Mouse (Mus musculus): ENCODE measurements around the gene Ppara. TPM values are rescaled to one million over a fixed set of nuclear protein-coding genes. Genes with fewer than 3 reads are reported as not detected.

The Ppara gene
- polyA plus RNA-seq, 3 experiments from 2014 or later = not detected

- no peak for ATAC-seq
These were observed 4.8 kb upstream of the Ppara start for GRCm38 (mm10) chr15:85730027-85730426.

- no peak for ATAC-seq
These were observed 2.7 kb upstream of the Ppara start for GRCm38 (mm10) chr15:85731885-85732603.

GRCm38 (mm10) chr15:85732604-85732968, 2.2 kb upstream of the Ppara start:
- ATAC-seq = no peak

- no peak for ATAC-seq
These were observed 1.1 kb upstream of the Ppara start for GRCm38 (mm10) chr15:85733686-85734085.

- ATAC-seq = no peak
These were observed 635 bp upstream of the Ppara start for GRCm38 (mm10) chr15:85734148-85734547.

GRCm38 (mm10) chr15:85735063-85735835, 466 bp downstream of the Ppara start:
- ATAC-seq = peak; percentile 77

- no peak for ATAC-seq
These were observed 1.0 kb downstream of the Ppara start for GRCm38 (mm10) chr15:85735836-85736190.

- no peak for ATAC-seq
These were observed 1.7 kb downstream of the Ppara start for GRCm38 (mm10) chr15:85736506-85736905.

- no peak for ATAC-seq
These were observed 3.6 kb downstream of the Ppara start for GRCm38 (mm10) chr15:85738416-85738815.

- no peak for ATAC-seq
These were observed 4.2 kb downstream of the Ppara start for GRCm38 (mm10) chr15:85738939-85739338.

GRCm38 (mm10) chr15:85742608-85743007, 7.8 kb downstream of the Ppara start:
- ATAC-seq = no peak

GRCm38 (mm10) chr15:85743946-85744345, 9.2 kb downstream of the Ppara start:
- no peak for ATAC-seq

- no peak for ATAC-seq
These were observed 11.4 kb downstream of the Ppara start for GRCm38 (mm10) chr15:85746178-85746577.

GRCm38 (mm10) chr15:85746671-85747070, 11.9 kb downstream of the Ppara start:
- no peak for ATAC-seq

- no peak for ATAC-seq
These were observed 13.2 kb downstream of the Ppara start for GRCm38 (mm10) chr15:85747951-85748350.

GRCm38 (mm10) chr15:85748466-85748865, 13.7 kb downstream of the Ppara start:
- no peak for ATAC-seq

- no peak for ATAC-seq
These were observed 14.4 kb downstream of the Ppara start for GRCm38 (mm10) chr15:85749141-85749540.

GRCm38 (mm10) chr15:85750115-85750514, 15.3 kb downstream of the Ppara start:
- ATAC-seq = no peak

GRCm38 (mm10) chr15:85752655-85753054, 17.9 kb downstream of the Ppara start:
- no peak for ATAC-seq

- no peak for ATAC-seq
These were observed 19.4 kb downstream of the Ppara start for GRCm38 (mm10) chr15:85754033-85754650.

GRCm38 (mm10) chr15:85755214-85755613, 20.4 kb downstream of the Ppara start:
- ATAC-seq = no peak

- ATAC-seq = no peak
These were observed 21.8 kb downstream of the Ppara start for GRCm38 (mm10) chr15:85756611-85757010.

- no peak for ATAC-seq
These were observed 23.0 kb downstream of the Ppara start for GRCm38 (mm10) chr15:85757768-85758167.

- ATAC-seq = no peak
These were observed 28.0 kb downstream of the Ppara start for GRCm38 (mm10) chr15:85762761-85763160.

All from inflammation-experienced regulatory T-cells, adult 6 months (primary cell).